Mouse (Mus musculus): Measurements from ENCODE around the gene Gm17545.

GRCm38 (mm10) chr9:22475424-22475868 is 21.4 kb downstream of the Gm17545 start, which contains the start of gene Bbs9:
- TF ChIP-seq CTCF (IDR thresholded peaks at IDR 0.05; ENCODE audit: low read depth, low read length), result no peak
- no peak for TF ChIP-seq POLR2AphosphoS5 (IDR thresholded peaks at IDR 0.05; ENCODE audit: insufficient replicate concordance, low read depth, low read length)

All from G1E (cell line).